Mouse (Mus musculus): ENCODE results near the gene Nme9. TPM values are rescaled to one million over a fixed set of nuclear protein-coding genes. Genes with fewer than 3 reads are reported as not detected.

Nme9 gene
- 0.46 and 0.71 TPM in 2 replicates for polyA plus RNA-seq (2015; fragmentation: Nextera tagmentation; extraction: Ambion mirVana)

- 7% methylated on average over 14 of the region's 14 CpGs for WGBS
- no peak for TF ChIP-seq CTCF (IDR thresholded peaks at IDR 0.05; ENCODE audit: low read depth)
- peak within 1 kb of the TSS; percentile 17; the same call in 1 of the 2 replicates for H3K4me3 ChIP-seq (ENCODE audit: low read depth, low read length)
- H3K9me3 ChIP-seq (ENCODE audit: control insufficient read depth), result no peaks in the 10 kb centered on the region
- ATAC-seq, result no peak
- H3K27me3 ChIP-seq (replicated peaks; ENCODE audit: control insufficient read depth, insufficient read depth, low read length), result 0 out of 2 replicates have a peak, but pooled peaks cover 4% of the 10 kb centered on the region
- no peaks in the 10 kb centered on the region for H3K36me3 ChIP-seq (ENCODE audit: control insufficient read depth, insufficient read depth)
- H3K4me2 ChIP-seq (replicated peaks; ENCODE audit: low read depth), result peak within 1 kb of the TSS; percentile 60
- no peak within 1 kb of the TSS for H3K9ac ChIP-seq (ENCODE audit: low read depth, low read length)
- no peaks in the 10 kb centered on the region for H3K4me1 ChIP-seq (replicated peaks; ENCODE audit: control insufficient read depth, insufficient read depth, low read length)
- no peak within 1 kb of the TSS for H3K27ac ChIP-seq (ENCODE audit: low read depth, low read length)
Measured at GRCm38 (mm10) chr9:99451161-99451560, at the start of gene Nme9. Gene Nme9 (plus strand): TSS chr9:99451475.

GRCm38 (mm10) chr9:99409280-99409679 is 42.0 kb upstream of the Nme9 start:
- Histone ChIP-seq H3K9ac (ENCODE audit: low read depth, low read length) (no peak overlapping the region), H3K27me3 (replicated peaks; ENCODE audit: control insufficient read depth, insufficient read depth, low read length) (no peaks in the 10 kb centered on the region), H3K4me2 (replicated peaks; ENCODE audit: low read depth) (no peak overlapping the region), H3K9me3 (ENCODE audit: control insufficient read depth) (no peaks in the 10 kb centered on the region), H3K36me3 (ENCODE audit: control insufficient read depth, insufficient read depth) (no peaks in the 10 kb centered on the region), H3K4me3 (ENCODE audit: low read depth, low read length) (no peak overlapping the region), H3K4me1 (replicated peaks; ENCODE audit: control insufficient read depth, insufficient read depth, low read length) (no peaks in the 10 kb centered on the region), H3K27ac (ENCODE audit: low read depth, low read length) (no peak overlapping the region)
- no peak for TF ChIP-seq CTCF (IDR thresholded peaks at IDR 0.05; ENCODE audit: low read depth)
- no peak for ATAC-seq
- WGBS, result 81% methylated on average over 3 of the region's 3 CpGs

GRCm38 (mm10) chr9:99411093-99411492 is 40.2 kb upstream of the Nme9 start:
- 96% methylated on average over 5 of the region's 5 CpGs for WGBS
- Histone ChIP-seq H3K9me3 (ENCODE audit: control insufficient read depth) (no peaks in the 10 kb centered on the region), H3K36me3 (ENCODE audit: control insufficient read depth, insufficient read depth) (no peaks in the 10 kb centered on the region), H3K27me3 (replicated peaks; ENCODE audit: control insufficient read depth, insufficient read depth, low read length) (no peaks in the 10 kb centered on the region), H3K4me2 (replicated peaks; ENCODE audit: low read depth) (no peak overlapping the region), H3K9ac (ENCODE audit: low read depth, low read length) (no peak overlapping the region), H3K4me1 (replicated peaks; ENCODE audit: control insufficient read depth, insufficient read depth, low read length) (no peaks in the 10 kb centered on the region), H3K4me3 (ENCODE audit: low read depth, low read length) (no peak overlapping the region), H3K27ac (ENCODE audit: low read depth, low read length) (no peak overlapping the region)
- ATAC-seq, result no peak
- no peak for TF ChIP-seq CTCF (IDR thresholded peaks at IDR 0.05; ENCODE audit: low read depth)

GRCm38 (mm10) chr9:99411785-99412184 is 39.5 kb upstream of the Nme9 start:
- ATAC-seq, result no peak
- no peaks in the 10 kb centered on the region; the same call in 1 of the 2 replicates for H3K4me1 ChIP-seq (replicated peaks; ENCODE audit: control insufficient read depth, insufficient read depth, low read length)
- 79% methylated on average over 4 of the region's 4 CpGs for WGBS

GRCm38 (mm10) chr9:99416809-99417208 is 34.5 kb upstream of the Nme9 start:
- H3K27me3 ChIP-seq (replicated peaks; ENCODE audit: control insufficient read depth, insufficient read depth, low read length), result no peaks in the 10 kb centered on the region
- no peak overlapping the region for H3K9ac ChIP-seq (ENCODE audit: low read depth, low read length)
- no peak for ATAC-seq
- WGBS, result 73% methylated on average over 3 of the region's 3 CpGs
- no peak for TF ChIP-seq CTCF (IDR thresholded peaks at IDR 0.05; ENCODE audit: low read depth)
- H3K36me3 ChIP-seq (ENCODE audit: control insufficient read depth, insufficient read depth), result no peaks in the 10 kb centered on the region
- no peak overlapping the region for H3K27ac ChIP-seq (ENCODE audit: low read depth, low read length)
- H3K4me2 ChIP-seq (replicated peaks; ENCODE audit: low read depth), result no peak overlapping the region
- H3K4me1 ChIP-seq (replicated peaks; ENCODE audit: control insufficient read depth, insufficient read depth, low read length), result no peaks in the 10 kb centered on the region; the same call in 1 of the 2 replicates
- no peaks in the 10 kb centered on the region for H3K9me3 ChIP-seq (ENCODE audit: control insufficient read depth)
- H3K4me3 ChIP-seq (ENCODE audit: low read depth, low read length), result no peak overlapping the region

More at GRCm38 (mm10) chr9:99411785-99412184, 39.5 kb upstream of the Nme9 start:
- no peak overlapping the region for H3K9ac ChIP-seq (ENCODE audit: low read depth, low read length)
- H3K4me2 ChIP-seq (replicated peaks; ENCODE audit: low read depth), result no peak overlapping the region
- no peak overlapping the region for H3K4me3 ChIP-seq (ENCODE audit: low read depth, low read length)
- TF ChIP-seq CTCF (IDR thresholded peaks at IDR 0.05; ENCODE audit: low read depth), result no peak
- H3K27me3 ChIP-seq (replicated peaks; ENCODE audit: control insufficient read depth, insufficient read depth, low read length), result no peaks in the 10 kb centered on the region
- H3K27ac ChIP-seq (ENCODE audit: low read depth, low read length), result no peak overlapping the region
- H3K9me3 ChIP-seq (ENCODE audit: control insufficient read depth), result no peaks in the 10 kb centered on the region
- no peaks in the 10 kb centered on the region for H3K36me3 ChIP-seq (ENCODE audit: control insufficient read depth, insufficient read depth)

- no peaks in the 10 kb centered on the region for H3K36me3 ChIP-seq (ENCODE audit: control insufficient read depth, insufficient read depth)
- ATAC-seq, result no peak
- TF ChIP-seq CTCF (IDR thresholded peaks at IDR 0.05; ENCODE audit: low read depth), result no peak
- H3K4me2 ChIP-seq (replicated peaks; ENCODE audit: low read depth), result no peak overlapping the region
- WGBS, result 63% methylated on average over 4 of the region's 4 CpGs
- no peaks in the 10 kb centered on the region for H3K27me3 ChIP-seq (replicated peaks; ENCODE audit: control insufficient read depth, insufficient read depth, low read length)
- H3K27ac ChIP-seq (ENCODE audit: low read depth, low read length), result no peak overlapping the region
- no peaks in the 10 kb centered on the region for H3K9me3 ChIP-seq (ENCODE audit: control insufficient read depth)
- no peak overlapping the region for H3K4me3 ChIP-seq (ENCODE audit: low read depth, low read length)
- H3K4me1 ChIP-seq (replicated peaks; ENCODE audit: control insufficient read depth, insufficient read depth, low read length), result no peaks in the 10 kb centered on the region; the same call in 1 of the 2 replicates
- no peak overlapping the region for H3K9ac ChIP-seq (ENCODE audit: low read depth, low read length)
Measured at GRCm38 (mm10) chr9:99417288-99417846, 33.9 kb upstream of the Nme9 start.
